Mouse (Mus musculus) CH12.LX (cell line): Measurements from ENCODE around the gene Zfp638.

Experiments used
- CTCF ChIP-seq, 2 experiments: IDR thresholded peaks in 1 of 2; conservative IDR thresholded peaks in 1 of 2; 2 replicates each; pipeline ENCODE4 v1.5.1; 2011 to 2012; ENCODE audit warnings: low read depth in 2 of 2, low read length in 2 of 2, improper control_type of control experiment in 1 of 2, inconsistent platforms in 1 of 2, mild to moderate bottlenecking in 1 of 2, moderate library complexity in 1 of 2
- EP300 ChIP-seq: IDR thresholded peaks from 2 replicates; pipeline ENCODE4 v1.6.1; 2011; ENCODE audit warnings: low read length, improper control_type of control experiment
- JUN ChIP-seq: IDR thresholded peaks from 2 replicates; pipeline ENCODE4 v1.6.1; 2011; ENCODE audit warnings: low read depth, mild to moderate bottlenecking, low read length, improper control_type of control experiment, moderate library complexity; ENCODE audit not compliant: insufficient read depth
- MAX ChIP-seq: IDR thresholded peaks from 2 replicates; pipeline ENCODE4 v1.6.1; 2011; ENCODE audit warnings: low read length, improper control_type of control experiment
- MYC ChIP-seq: IDR thresholded peaks from 2 replicates; pipeline ENCODE4 v1.6.1; 2011; ENCODE audit warnings: low read depth, mild to moderate bottlenecking, improper control_type of control experiment, low read length
- POLR2A ChIP-seq: IDR thresholded peaks from 2 replicates; pipeline ENCODE4 v1.6.1; 2011; ENCODE audit warnings: low read depth, mild to moderate bottlenecking, improper control_type of control experiment, low read length
- POLR2AphosphoS2 ChIP-seq: IDR thresholded peaks from 2 replicates; pipeline ENCODE4 v1.6.1; 2011; ENCODE audit warnings: low read depth, low read length, improper control_type of control experiment
- SMC3 ChIP-seq: IDR thresholded peaks from 2 replicates; pipeline ENCODE4 v1.6.1; 2011; ENCODE audit warnings: low read depth, low read length, improper control_type of control experiment
- ZC3H11A ChIP-seq: IDR thresholded peaks from 2 replicates; pipeline ENCODE4 v1.6.1; 2012; ENCODE audit warnings: low read depth, mild to moderate bottlenecking, inconsistent platforms, low read length, improper control_type of control experiment

DNA sequence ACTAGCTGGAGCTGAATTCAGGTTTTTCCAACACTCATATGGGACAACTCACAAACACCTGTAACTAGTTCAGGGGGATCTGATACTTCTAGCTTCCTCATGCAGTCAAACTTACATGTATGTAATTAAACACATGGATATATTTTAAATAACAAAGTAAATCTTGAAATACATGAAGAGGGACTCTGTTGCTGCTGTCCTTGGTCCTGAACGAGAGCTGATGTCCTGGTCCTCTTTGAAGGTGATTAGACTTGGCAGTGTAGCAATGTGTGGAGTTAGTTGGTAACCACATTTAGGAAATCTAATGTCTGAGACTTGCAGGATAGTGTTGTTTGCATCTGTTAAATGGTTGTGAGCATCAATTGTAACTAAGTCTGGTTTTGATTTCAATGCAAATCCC is 60.5 kb downstream of the Zfp638 start:
- TF ChIP-seq POLR2AphosphoS2, result peak; percentile 64; the same call in 1 of the 2 replicates
- no peak for TF ChIP-seq ZC3H11A
- TF ChIP-seq JUN, result no peak
- TF ChIP-seq POLR2A, result no peak
- no peak for TF ChIP-seq MYC
- no peak for TF ChIP-seq CTCF (conservative IDR thresholded peaks at IDR 0.05 in 1 of 2, IDR thresholded peaks at IDR 0.05 in 1 of 2; ENCODE audit: low read depth in 2 of 2, low read length in 2 of 2)
- TF ChIP-seq SMC3, result no peak
- no peak for TF ChIP-seq MAX
- TF ChIP-seq EP300, result no peak
